Mouse (Mus musculus): ENCODE results near the gene Disp3.

DNA sequence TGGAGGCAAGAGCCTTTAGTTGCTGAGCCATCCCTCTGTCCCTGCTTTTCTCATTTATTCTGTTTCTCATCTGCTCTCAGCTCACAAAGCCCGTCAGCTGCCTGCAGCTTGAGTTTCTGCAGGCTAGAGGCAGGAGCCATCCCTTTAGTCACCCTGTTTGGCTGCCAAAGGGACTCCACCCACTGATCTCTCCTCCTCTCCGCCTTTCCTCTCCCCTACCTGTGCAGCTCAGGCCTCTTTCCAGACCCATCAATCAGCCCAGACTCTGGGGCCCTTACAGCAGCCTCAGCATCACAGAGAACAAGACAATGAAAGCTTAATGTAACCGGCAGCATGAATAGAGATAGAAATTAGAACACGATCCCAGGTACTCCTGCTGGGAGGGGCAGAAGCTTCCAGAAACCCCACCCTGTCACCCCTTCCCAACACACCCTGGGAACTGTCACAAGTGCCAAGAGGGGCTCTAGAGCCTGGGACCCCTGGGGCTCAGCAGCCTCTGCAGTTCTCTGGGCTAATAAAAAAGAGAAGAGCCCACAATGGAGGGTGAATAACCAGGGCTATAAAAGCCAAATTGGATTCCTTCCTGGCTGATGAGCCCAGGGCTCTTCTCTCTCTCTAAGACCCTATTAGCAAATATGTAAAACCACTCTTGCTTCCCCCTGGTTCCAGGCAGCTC lies 10.8 kb downstream of the Disp3 start:
- TF ChIP-seq CTCF (IDR thresholded peaks at IDR 0.05; ENCODE audit: extremely low read depth, insufficient read depth, low read length) (no peak), POLR2A (IDR thresholded peaks at IDR 0.05; ENCODE audit: extremely low read depth, insufficient read depth, low read length) (no peak)
